Mouse (Mus musculus): ENCODE measurements around the gene Nfyc. TPM values are rescaled to one million over a fixed set of nuclear protein-coding genes. Genes with fewer than 3 reads are reported as not detected.

Gene Nfyc
- total RNA-seq, 1 experiment = 62.0 TPM

DNA sequence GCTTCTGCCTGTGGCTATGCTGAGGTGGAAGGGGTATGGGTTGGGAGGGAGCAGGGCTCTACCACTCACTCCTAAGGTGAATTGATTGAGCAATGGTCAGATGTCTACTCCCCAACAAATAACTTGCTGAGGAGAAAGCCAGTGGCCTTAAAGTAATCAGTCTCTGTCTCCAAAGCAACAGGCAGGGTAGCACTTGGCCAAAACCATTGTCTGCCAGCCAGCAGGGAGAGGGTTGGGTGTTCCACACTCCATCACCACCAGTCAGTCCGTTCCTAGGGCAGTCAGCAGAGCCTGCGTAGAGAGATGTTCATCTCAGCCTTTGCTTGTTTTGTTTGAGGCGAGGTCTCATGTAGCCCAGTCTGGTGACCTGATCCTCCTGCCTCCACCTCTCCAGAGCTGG, 44.6 kb upstream of the Nfyc start:
- in situ Hi-C loops (cut with MboI; ENCODE audit: low sequenced_read_pairs in 2 of 2, unreplicated experiment in 2 of 2) = no loop called here
- H3K9ac ChIP-seq (ENCODE audit: insufficient read depth, low read depth, low read length, poor library complexity, severe bottlenecking) = no peak overlapping the region
- no peaks in the 10 kb centered on the region for H3K4me1 ChIP-seq (ENCODE audit: control insufficient read depth in 2 of 2, insufficient read depth in 2 of 2, low read length in 2 of 2, poor library complexity in 1 of 2)
- no peaks in the 10 kb centered on the region for H3K36me3 ChIP-seq (ENCODE audit: control insufficient read depth, insufficient read depth, low read length, poor library complexity, severe bottlenecking)
- DNase-seq (ENCODE audit: low read depth, low spot score) = no peak
- H3K9me3 ChIP-seq (ENCODE audit: control insufficient read depth, insufficient read depth, low read depth, low read length) = no peaks in the 10 kb centered on the region
- TF ChIP-seq CHD2 (IDR thresholded peaks at IDR 0.05; ENCODE audit: low read depth, low read length) (no peak), ZC3H11A (IDR thresholded peaks at IDR 0.05; ENCODE audit: borderline replicate concordance, low read depth, low read length) (no peak), HCFC1 (IDR thresholded peaks at IDR 0.05; ENCODE audit: borderline replicate concordance, insufficient read depth, low read length) (no peak), ZNF384 (IDR thresholded peaks at IDR 0.05; ENCODE audit: low read depth, low read length) (no peak), MAFK (IDR thresholded peaks at IDR 0.05; ENCODE audit: insufficient read depth, low read depth, low read length) (no peak)
- H3K27ac ChIP-seq (ENCODE audit: insufficient read depth, low read depth, low read length, poor library complexity, severe bottlenecking) = no peak overlapping the region
- no peak overlapping the region for H3K4me3 ChIP-seq (ENCODE audit: insufficient read depth in 1 of 2, low read depth in 1 of 2, low read length in 2 of 2, poor library complexity in 1 of 2, severe bottlenecking in 1 of 2)

DNA sequence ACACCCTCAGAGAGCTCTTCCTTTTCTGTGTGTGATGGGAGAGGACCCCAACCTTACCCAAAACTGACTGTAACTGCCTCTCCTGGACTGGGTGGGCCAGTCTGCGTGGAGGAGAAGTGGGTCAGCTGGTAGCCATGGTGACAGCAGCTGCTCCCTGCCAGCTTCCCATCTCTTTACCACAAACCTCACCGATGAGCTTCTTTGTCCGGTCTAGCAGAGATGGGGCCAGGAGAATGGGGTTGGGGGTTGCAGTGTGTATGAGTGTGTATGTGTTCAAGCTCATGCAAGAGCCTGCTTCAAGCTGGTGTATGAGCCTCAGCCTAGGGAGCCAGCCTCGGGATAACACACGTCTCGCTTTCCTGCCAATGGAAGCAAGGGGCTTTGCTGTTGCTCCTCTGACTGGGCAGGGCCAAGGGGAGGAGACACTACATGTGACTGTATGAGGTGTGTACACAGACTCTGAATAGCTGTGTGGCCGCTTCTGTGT, 38.9 kb upstream of the Nfyc start:
- Histone ChIP-seq H3K36me3 (ENCODE audit: control insufficient read depth, insufficient read depth, low read length, poor library complexity, severe bottlenecking) (no peaks in the 10 kb centered on the region), H3K4me3 (ENCODE audit: insufficient read depth in 1 of 2, low read depth in 1 of 2, low read length in 2 of 2, poor library complexity in 1 of 2, severe bottlenecking in 1 of 2) (no peak overlapping the region), H3K9ac (ENCODE audit: insufficient read depth, low read depth, low read length, poor library complexity, severe bottlenecking) (no peak overlapping the region), H3K4me1 (ENCODE audit: control insufficient read depth in 2 of 2, insufficient read depth in 2 of 2, low read length in 2 of 2, poor library complexity in 1 of 2) (peaks cover 0 to 2% of the 10 kb centered on the region in 2 experiments; a peak in 1 of 4 replicates), H3K9me3 (ENCODE audit: control insufficient read depth, insufficient read depth, low read depth, low read length) (no peaks in the 10 kb centered on the region), H3K27ac (ENCODE audit: insufficient read depth, low read depth, low read length, poor library complexity, severe bottlenecking) (no peak overlapping the region)
- in situ Hi-C loops (cut with MboI; ENCODE audit: low sequenced_read_pairs in 2 of 2, unreplicated experiment in 2 of 2) = no loop called here
- TF ChIP-seq MAFK (IDR thresholded peaks at IDR 0.05; ENCODE audit: insufficient read depth, low read depth, low read length) = no peak
- TF ChIP-seq ZC3H11A (IDR thresholded peaks at IDR 0.05; ENCODE audit: borderline replicate concordance, low read depth, low read length) = no peak
- TF ChIP-seq ZNF384 (IDR thresholded peaks at IDR 0.05; ENCODE audit: low read depth, low read length) = no peak
- no peak for TF ChIP-seq CHD2 (IDR thresholded peaks at IDR 0.05; ENCODE audit: low read depth, low read length)
- no peak for TF ChIP-seq HCFC1 (IDR thresholded peaks at IDR 0.05; ENCODE audit: borderline replicate concordance, insufficient read depth, low read length)
- DNase-seq (ENCODE audit: low read depth, low spot score) = no peak

DNA sequence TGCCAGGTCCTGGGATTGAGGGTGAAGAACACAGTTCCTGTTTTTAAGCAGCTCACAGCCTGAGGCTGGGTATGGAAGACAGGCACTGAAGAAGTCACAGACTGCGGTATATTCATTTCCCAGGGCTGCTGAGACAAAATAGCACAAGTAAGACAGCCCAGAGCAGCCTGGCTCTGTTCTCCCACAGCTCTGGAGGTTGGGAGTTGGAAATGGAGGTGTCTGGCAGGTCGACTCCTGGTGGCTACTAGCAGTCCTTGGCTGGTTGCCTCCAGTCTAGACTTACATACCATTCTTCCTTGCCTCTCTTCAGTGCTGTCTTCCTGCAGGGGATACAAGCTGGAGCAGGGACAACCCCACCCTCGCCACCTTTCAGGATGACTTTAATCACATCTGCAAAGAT, 37.6 kb upstream of the Nfyc start:
- Histone ChIP-seq H3K4me3 (ENCODE audit: insufficient read depth in 1 of 2, low read depth in 1 of 2, low read length in 2 of 2, poor library complexity in 1 of 2, severe bottlenecking in 1 of 2) (no peak overlapping the region), H3K4me1 (ENCODE audit: control insufficient read depth in 2 of 2, insufficient read depth in 2 of 2, low read length in 2 of 2, poor library complexity in 1 of 2) (peaks cover 0 to 2% of the 10 kb centered on the region in 2 experiments; a peak in 1 of 4 replicates), H3K27ac (ENCODE audit: insufficient read depth, low read depth, low read length, poor library complexity, severe bottlenecking) (no peak overlapping the region), H3K9me3 (ENCODE audit: control insufficient read depth, insufficient read depth, low read depth, low read length) (no peaks in the 10 kb centered on the region), H3K36me3 (ENCODE audit: control insufficient read depth, insufficient read depth, low read length, poor library complexity, severe bottlenecking) (no peaks in the 10 kb centered on the region), H3K9ac (ENCODE audit: insufficient read depth, low read depth, low read length, poor library complexity, severe bottlenecking) (no peak overlapping the region)
- TF ChIP-seq MAFK (IDR thresholded peaks at IDR 0.05; ENCODE audit: insufficient read depth, low read depth, low read length) (no peak), ZNF384 (IDR thresholded peaks at IDR 0.05; ENCODE audit: low read depth, low read length) (no peak)
- DNase-seq (ENCODE audit: low read depth, low spot score) = no peak
- in situ Hi-C loops (cut with MboI; ENCODE audit: low sequenced_read_pairs in 2 of 2, unreplicated experiment in 2 of 2) = no loop called here

- no peaks in the 10 kb centered on the region for H3K36me3 ChIP-seq (ENCODE audit: control insufficient read depth, insufficient read depth, low read length, poor library complexity, severe bottlenecking)
- no peak overlapping the region for H3K27ac ChIP-seq (ENCODE audit: insufficient read depth, low read depth, low read length, poor library complexity, severe bottlenecking)
- in situ Hi-C loops (cut with MboI; ENCODE audit: low sequenced_read_pairs in 2 of 2, unreplicated experiment in 2 of 2) = no loop called here
- H3K9ac ChIP-seq (ENCODE audit: insufficient read depth, low read depth, low read length, poor library complexity, severe bottlenecking) = no peak overlapping the region
- DNase-seq (ENCODE audit: low read depth, low spot score) = no peak
- peaks cover 0 to 2% of the 10 kb centered on the region in 2 experiments; a peak in 1 of 4 replicates for H3K4me1 ChIP-seq (ENCODE audit: control insufficient read depth in 2 of 2, insufficient read depth in 2 of 2, low read length in 2 of 2, poor library complexity in 1 of 2)
- H3K4me3 ChIP-seq (ENCODE audit: insufficient read depth in 1 of 2, low read depth in 1 of 2, low read length in 2 of 2, poor library complexity in 1 of 2, severe bottlenecking in 1 of 2) = no peak overlapping the region
- H3K9me3 ChIP-seq (ENCODE audit: control insufficient read depth, insufficient read depth, low read depth, low read length) = no peaks in the 10 kb centered on the region
- TF ChIP-seq CHD2 (IDR thresholded peaks at IDR 0.05; ENCODE audit: low read depth, low read length) = no peak
Observed at GRCm38 (mm10) chr4:120868246-120868645, 36.9 kb upstream of the Nfyc start.

DNA sequence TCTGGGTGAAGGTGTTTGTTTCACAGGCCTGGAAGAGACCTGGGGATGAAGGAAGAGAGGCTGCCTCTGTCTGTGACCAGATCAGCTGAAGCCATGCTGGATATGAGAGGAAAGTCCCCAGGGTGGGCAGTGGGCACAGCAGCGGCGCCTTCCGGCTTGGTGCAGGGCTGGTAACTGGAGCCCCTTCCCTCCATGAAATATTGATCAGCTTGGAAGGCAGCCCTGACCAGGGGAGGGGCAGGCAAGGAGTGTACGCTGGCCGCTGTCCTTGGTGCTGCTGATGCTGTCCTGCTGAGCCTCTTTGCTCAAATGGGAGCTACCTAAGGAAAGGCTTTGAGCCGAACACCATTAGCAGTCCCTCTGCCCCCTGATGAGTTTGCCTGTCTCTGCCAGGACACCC, 34.8 kb upstream of the Nfyc start:
- Histone ChIP-seq H3K27ac (ENCODE audit: insufficient read depth, low read depth, low read length, poor library complexity, severe bottlenecking) (no peak overlapping the region), H3K9ac (ENCODE audit: insufficient read depth, low read depth, low read length, poor library complexity, severe bottlenecking) (no peak overlapping the region), H3K4me3 (ENCODE audit: insufficient read depth in 1 of 2, low read depth in 1 of 2, low read length in 2 of 2, poor library complexity in 1 of 2, severe bottlenecking in 1 of 2) (no peak overlapping the region), H3K9me3 (ENCODE audit: control insufficient read depth, insufficient read depth, low read depth, low read length) (no peaks in the 10 kb centered on the region), H3K4me1 (ENCODE audit: control insufficient read depth in 2 of 2, insufficient read depth in 2 of 2, low read length in 2 of 2, poor library complexity in 1 of 2) (peaks cover 0 to 2% of the 10 kb centered on the region in 2 experiments; a peak in 1 of 4 replicates), H3K36me3 (ENCODE audit: control insufficient read depth, insufficient read depth, low read length, poor library complexity, severe bottlenecking) (no peaks in the 10 kb centered on the region)
- peak; percentile 51 for DNase-seq (ENCODE audit: low read depth, low spot score)
- TF ChIP-seq CHD2 (IDR thresholded peaks at IDR 0.05; ENCODE audit: low read depth, low read length) (no peak), ZC3H11A (IDR thresholded peaks at IDR 0.05; ENCODE audit: borderline replicate concordance, low read depth, low read length) (no peak), HCFC1 (IDR thresholded peaks at IDR 0.05; ENCODE audit: borderline replicate concordance, insufficient read depth, low read length) (no peak), MAFK (IDR thresholded peaks at IDR 0.05; ENCODE audit: insufficient read depth, low read depth, low read length) (no peak), ZNF384 (IDR thresholded peaks at IDR 0.05; ENCODE audit: low read depth, low read length) (no peak)
- in situ Hi-C loops (cut with MboI; ENCODE audit: low sequenced_read_pairs in 2 of 2, unreplicated experiment in 2 of 2) = no loop called here

Measured in ES-E14 (cell line).